Mouse (Mus musculus) induced T-regulatory cell, adult 2 months (primary cell): ENCODE measurements around the gene Grsf1.

Experiments
- DNase-seq: peaks from one replicate; pipeline ENCODE4 v3.0.0-alpha.2; 2012; ENCODE audit warnings: low read depth

Grsf1 gene

DNA sequence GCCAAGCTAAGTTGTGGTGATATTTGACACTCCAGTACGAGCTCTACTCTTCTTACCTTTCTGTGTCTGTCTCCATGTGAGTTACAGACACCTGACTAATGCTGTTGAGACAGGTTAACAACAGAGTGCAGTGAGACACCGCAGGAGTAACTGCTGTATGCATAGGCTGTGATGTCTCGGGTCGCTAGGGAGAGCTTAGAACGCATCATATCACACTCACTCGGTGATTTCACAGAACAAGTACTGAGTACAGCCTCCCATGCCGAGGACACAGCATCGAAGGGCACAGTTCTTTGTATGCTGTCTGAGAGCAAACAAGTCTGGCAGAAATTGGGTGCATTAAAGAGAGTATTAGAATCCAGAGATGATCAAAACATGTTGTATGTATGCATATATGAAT lies 46.0 kb downstream of the Grsf1 start:
- no peak for DNase-seq

DNA sequence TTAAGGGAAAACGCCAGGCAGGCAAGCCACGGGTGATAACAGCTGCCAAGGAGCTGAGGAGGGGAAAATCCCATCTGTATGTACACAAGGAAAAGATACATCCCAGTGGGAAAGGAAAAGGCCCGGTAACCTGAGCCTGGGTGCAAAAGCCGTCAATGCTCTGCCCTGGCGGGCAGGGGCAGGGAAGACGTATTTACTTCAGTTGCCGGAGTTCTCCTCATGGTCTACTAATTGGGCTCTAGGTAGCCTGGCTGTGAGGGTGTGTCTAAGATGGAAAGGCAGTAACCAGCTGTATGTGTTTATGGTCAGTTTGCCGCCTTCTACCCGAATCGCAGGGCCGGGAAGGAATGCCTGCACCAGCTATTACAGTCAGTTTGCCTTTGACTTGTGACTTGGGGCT lies 46.8 kb downstream of the Grsf1 start:
- no peak for DNase-seq

DNA sequence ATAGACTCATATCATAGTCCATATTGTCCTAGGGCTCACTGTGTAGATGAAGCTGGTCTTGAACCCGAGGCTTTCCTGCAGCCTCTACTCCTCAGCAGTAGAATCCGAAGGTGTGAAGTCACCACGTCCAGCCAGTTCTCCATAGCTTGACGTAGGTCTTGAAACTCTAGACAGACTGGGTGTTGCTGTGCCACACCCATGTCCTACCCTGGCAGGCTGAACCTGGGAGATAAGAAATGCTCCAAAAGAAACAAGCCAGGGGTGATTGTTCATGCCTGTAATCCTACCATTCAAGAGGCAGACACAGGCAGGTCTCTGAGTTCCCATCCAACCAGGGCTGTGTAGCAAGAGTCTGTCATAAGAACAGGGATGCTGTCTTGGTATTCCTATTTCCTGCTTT lies 48.4 kb downstream of the Grsf1 start:
- DNase-seq, result no peak

DNA sequence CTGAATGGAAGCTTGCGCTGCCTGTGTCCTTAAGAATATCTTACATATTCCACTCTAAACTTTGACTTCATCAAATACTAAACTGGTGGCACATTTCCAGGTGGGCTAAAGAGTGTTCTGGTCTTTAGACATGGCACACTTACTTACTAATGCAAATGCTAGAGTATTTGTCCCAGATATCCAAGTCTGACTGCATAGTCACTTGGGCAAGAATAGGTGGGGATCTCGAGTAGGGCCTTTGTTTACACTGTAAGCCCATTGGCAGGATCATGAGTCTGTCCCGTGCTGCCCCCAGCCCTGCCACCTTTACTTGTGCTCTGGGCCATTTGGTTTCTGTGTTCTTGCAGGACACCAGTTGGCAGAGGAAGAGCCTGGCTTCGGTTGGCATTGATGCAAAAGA lies 59.0 kb downstream of the Grsf1 start:
- no peak for DNase-seq

DNA sequence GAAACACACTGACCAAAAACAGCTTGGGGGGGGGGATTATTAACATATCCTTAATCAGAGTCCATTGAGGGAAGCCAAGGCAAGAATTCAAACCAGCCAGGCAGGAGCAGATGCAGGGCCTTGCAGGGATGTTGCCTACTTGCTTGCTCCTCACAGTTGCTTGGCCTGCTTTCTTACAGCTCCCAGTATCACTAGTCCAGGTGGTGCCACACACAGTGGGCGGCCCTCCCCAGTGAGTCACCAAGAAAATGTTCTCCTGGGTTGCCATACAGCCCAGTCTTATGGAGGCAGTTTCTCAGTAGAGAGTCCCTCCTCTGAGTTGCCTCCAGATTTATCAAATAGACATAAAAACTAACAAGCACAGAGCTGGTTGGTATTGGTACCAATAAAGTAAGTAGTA lies 61.8 kb downstream of the Grsf1 start:
- no peak for DNase-seq
